Mouse (Mus musculus) induced T-regulatory cell, adult 2 months (primary cell): ENCODE data around the gene Chst15.

Source experiments
- DNase-seq: peaks from one replicate; pipeline ENCODE4 v3.0.0-alpha.2; 2012; ENCODE audit warnings: low read depth

The Chst15 gene

GRCm38 (mm10) chr7:132317036-132317541, at the start of gene Chst15:
TSS of gene Chst15 (minus strand) at chr7:132317228.
- DNase-seq = peak; percentile 76

- DNase-seq = peak; percentile 75
Measured at GRCm38 (mm10) chr7:132365703-132366384, 48.8 kb upstream of the Chst15 start.

GRCm38 (mm10) chr7:132365111-132365510, 48.1 kb upstream of the Chst15 start:
- DNase-seq = peak; percentile 54

- DNase-seq = peak; percentile 60
Measured at GRCm38 (mm10) chr7:132364506-132364905, 47.5 kb upstream of the Chst15 start.

- DNase-seq = no peak
Measured at GRCm38 (mm10) chr7:132360336-132360735, 43.3 kb upstream of the Chst15 start.

GRCm38 (mm10) chr7:132358709-132359108, 41.7 kb upstream of the Chst15 start:
- no peak for DNase-seq

GRCm38 (mm10) chr7:132358250-132358649, 41.2 kb upstream of the Chst15 start:
- no peak for DNase-seq

GRCm38 (mm10) chr7:132357841-132358237, 40.8 kb upstream of the Chst15 start:
- DNase-seq = no peak

GRCm38 (mm10) chr7:132356881-132357840, 40.1 kb upstream of the Chst15 start:
- DNase-seq = no peak

GRCm38 (mm10) chr7:132356185-132356584, 39.2 kb upstream of the Chst15 start:
- no peak for DNase-seq

- no peak for DNase-seq
Measured at GRCm38 (mm10) chr7:132355767-132356166, 38.7 kb upstream of the Chst15 start.

- DNase-seq = no peak
Measured at GRCm38 (mm10) chr7:132349075-132349572, 32.1 kb upstream of the Chst15 start.

GRCm38 (mm10) chr7:132347273-132348045, 30.4 kb upstream of the Chst15 start:
- no peak for DNase-seq

GRCm38 (mm10) chr7:132345526-132346070, 28.6 kb upstream of the Chst15 start:
- DNase-seq = no peak

GRCm38 (mm10) chr7:132344606-132345005, 27.6 kb upstream of the Chst15 start:
- DNase-seq = no peak

GRCm38 (mm10) chr7:132343900-132344299, 26.9 kb upstream of the Chst15 start:
- no peak for DNase-seq

GRCm38 (mm10) chr7:132343146-132343545, 26.1 kb upstream of the Chst15 start:
- no peak for DNase-seq

- no peak for DNase-seq
Measured at GRCm38 (mm10) chr7:132339041-132339839, 22.2 kb upstream of the Chst15 start.

- DNase-seq = no peak
Measured at GRCm38 (mm10) chr7:132338350-132338749, 21.3 kb upstream of the Chst15 start.

- no peak for DNase-seq
Measured at GRCm38 (mm10) chr7:132337268-132337917, 20.4 kb upstream of the Chst15 start.
